Mouse (Mus musculus) heart, adult 2 months (tissue): ENCODE data around the gene Olfr370. TPM values are rescaled to one million over a fixed set of nuclear protein-coding genes. Genes with fewer than 3 reads are reported as not detected.

ENCODE experiments used
- DNase-seq, 2 experiments: peaks; one replicate each; pipeline ENCODE4 v3.0.0; 2021
- H3K27ac ChIP-seq: fragments of 200-600 bp; 2 replicates; pipeline ENCODE4 v1.8.1; 2022
- H3K27me3 ChIP-seq: fragments of 200-500 bp; 2 replicates; pipeline ENCODE4 v1.6.1; 2012; ENCODE audit warnings: mild to moderate bottlenecking, low read length, inconsistent platforms, mixed read lengths; ENCODE audit not compliant: control insufficient read depth, insufficient read depth
- H3K36me3 ChIP-seq: fragments of 200-500 bp; 2 replicates; pipeline ENCODE4 v1.6.1; 2012; ENCODE audit warnings: low read length, inconsistent platforms; ENCODE audit not compliant: control insufficient read depth, insufficient read depth
- H3K4me1 ChIP-seq: fragments of 200-500 bp; 2 replicates; pipeline ENCODE4 v1.6.1; 2011; ENCODE audit warnings: low read length; ENCODE audit not compliant: control insufficient read depth, insufficient read depth
- H3K4me3 ChIP-seq: fragments of 200-600 bp; 2 replicates; pipeline ENCODE4 v1.8.1; 2022
- H3K79me2 ChIP-seq: fragments of 200-500 bp; replicated peaks from 2 replicates; pipeline ENCODE4 v1.6.1; 2012; ENCODE audit warnings: mild to moderate bottlenecking, inconsistent platforms, low read length, moderate library complexity, mixed read lengths; ENCODE audit not compliant: control insufficient read depth, insufficient read depth
- H3K9ac ChIP-seq: fragments of 200-500 bp; 2 replicates; pipeline ENCODE4 v1.6.1; 2012; ENCODE audit warnings: low read depth, mild to moderate bottlenecking, control low read depth, inconsistent platforms, low read length, mixed read lengths
- CTCF ChIP-seq: fragments of 200-600 bp; IDR thresholded peaks from 2 replicates; pipeline ENCODE4 v1.8.1; 2022; ENCODE audit warnings: antibody characterized with exemption, mild to moderate bottlenecking, moderate library complexity
- EP300 ChIP-seq: fragments of 200-500 bp; IDR thresholded peaks from 2 replicates; pipeline ENCODE4 v1.6.1; 2011; ENCODE audit warnings: low read depth, low read length, control low read depth; ENCODE audit not compliant: insufficient read depth
- POLR2A ChIP-seq: fragments of 200-500 bp; IDR thresholded peaks from 2 replicates; pipeline ENCODE4 v1.6.1; 2011; ENCODE audit warnings: mild to moderate bottlenecking, low read depth, low read length, control low read depth; ENCODE audit not compliant: insufficient read depth
- WGBS: fragments of 180-500 bp; shearing (Covaris S2); methylation state at CpG from one replicate; pipeline ENCODE4 v1.1.7; 2018; 5-methylcytosine and 5-hydroxymethylcytosine counted together
- intact Hi-C: fragments of 180-260 bp; cut with DNase I; formaldehyde crosslinking; loops from one replicate; pipeline ENCODE4 v1.15.1; 2025
- polyA plus RNA-seq: library from polyadenylated mRNA; depleted of rRNA; stranded (reverse); fragments of >200 nt; gene quantifications from 2 replicates; pipeline ENCODE4 v1.2.3, GENCODE M21; 2012
- total RNA-seq, 2 experiments: library from RNA; stranded (reverse); gene quantifications; 2 replicates each; pipeline ENCODE4 v1.2.3; 2021

The Olfr370 gene
- total and polyA plus RNA-seq, 3 experiments = not detected

GRCm38 (mm10) chr8:83573140-83573875 is 37.7 kb downstream of the Olfr370 start:
- H3K36me3 ChIP-seq = no peaks in the 10 kb centered on the region
- H3K4me3 ChIP-seq = peak overlapping the region; percentile 39; the same call in 1 of the 2 replicates
- DNase-seq = peak; percentile 65 to 75
- no peaks in the 10 kb centered on the region for H3K27me3 ChIP-seq
- TF ChIP-seq CTCF (peak; percentile 50), POLR2A (peak; percentile 78), EP300 (peak; percentile 63; the same call in 1 of the 2 replicates)
- peaks cover 6% of the 10 kb centered on the region for H3K4me1 ChIP-seq
- peak overlapping the region; percentile 88 for H3K9ac ChIP-seq
- intact Hi-C loops = loop anchor here (2.0 kb wide), 1 partner anchor 19 kb away; no protein-coding TSS in a partner anchor
- WGBS = 53% methylated on average over 18 of the region's 18 CpGs
- H3K79me2 ChIP-seq = peaks cover 2% of the 10 kb centered on the region; the same call in 1 of the 2 replicates
- H3K27ac ChIP-seq = peak overlapping the region; percentile 90

GRCm38 (mm10) chr8:83574631-83575315 is 39.2 kb downstream of the Olfr370 start:
- peak; percentile 63 to 64 for DNase-seq
- intact Hi-C loops = no loop called here
- H3K9ac ChIP-seq = peak overlapping the region; percentile 88
- peaks cover 2% of the 10 kb centered on the region; the same call in 1 of the 2 replicates for H3K79me2 ChIP-seq
- peak overlapping the region; percentile 39 for H3K4me3 ChIP-seq
- peaks cover 5% of the 10 kb centered on the region for H3K4me1 ChIP-seq
- H3K27ac ChIP-seq = peak overlapping the region; percentile 90
- WGBS = 58% methylated on average over 15 of the region's 15 CpGs
- H3K27me3 ChIP-seq = no peaks in the 10 kb centered on the region
- H3K36me3 ChIP-seq = no peaks in the 10 kb centered on the region
- TF ChIP-seq CTCF (no peak), EP300 (no peak), POLR2A (peak; percentile 61)

- H3K27ac ChIP-seq = peak overlapping the region; percentile 90
- DNase-seq = peak; percentile 63 to 71
- no peaks in the 10 kb centered on the region; the same call in 1 of the 2 replicates for H3K79me2 ChIP-seq
- no peaks in the 10 kb centered on the region for H3K36me3 ChIP-seq
- 62% methylated on average over 17 of the region's 17 CpGs for WGBS
- intact Hi-C loops = no loop called here
- H3K9ac ChIP-seq = peak overlapping the region; percentile 79
- no peaks in the 10 kb centered on the region for H3K27me3 ChIP-seq
- H3K4me1 ChIP-seq = peaks cover 7% of the 10 kb centered on the region
- H3K4me3 ChIP-seq = peak overlapping the region; percentile 35
- TF ChIP-seq CTCF (no peak), POLR2A (peak; percentile 61; the same call in 1 of the 2 replicates)
Measured at GRCm38 (mm10) chr8:83575561-83576515, 40.3 kb downstream of the Olfr370 start.

GRCm38 (mm10) chr8:83576516-83576895 is 40.9 kb downstream of the Olfr370 start:
- no peak for TF ChIP-seq CTCF
- no peak for TF ChIP-seq EP300
- TF ChIP-seq POLR2A = no peak
- Histone ChIP-seq H3K4me3 (peak overlapping the region; percentile 35; the same call in 1 of the 2 replicates), H3K9ac (peak overlapping the region; percentile 73), H3K79me2 (no peaks in the 10 kb centered on the region; the same call in 1 of the 2 replicates), H3K4me1 (peaks cover 7% of the 10 kb centered on the region), H3K27ac (peak overlapping the region; percentile 90), H3K27me3 (no peaks in the 10 kb centered on the region), H3K36me3 (no peaks in the 10 kb centered on the region)
- DNase-seq = no peak
- intact Hi-C loops = no loop called here
- WGBS = 50% methylated on average over 4 of the region's 4 CpGs

GRCm38 (mm10) chr8:83576921-83577320 is 41.3 kb downstream of the Olfr370 start:
- no peaks in the 10 kb centered on the region for H3K27me3 ChIP-seq

More at GRCm38 (mm10) chr8:83576921-83577320, 41.3 kb downstream of the Olfr370 start:
- Histone ChIP-seq H3K4me1 (peaks cover 7% of the 10 kb centered on the region), H3K27ac (peak overlapping the region; percentile 90), H3K4me3 (peak overlapping the region; percentile 18; the same call in 1 of the 2 replicates), H3K9ac (peak overlapping the region; percentile 73), H3K36me3 (no peaks in the 10 kb centered on the region), H3K79me2 (no peaks in the 10 kb centered on the region; the same call in 1 of the 2 replicates)
- DNase-seq = no peak
- intact Hi-C loops = no loop called here
- 57% methylated on average over 4 of the region's 4 CpGs for WGBS
- TF ChIP-seq CTCF (no peak), EP300 (no peak)
